Mouse (Mus musculus) adrenal gland, adult 2 months (tissue): ENCODE data around the gene D10Jhu81e. TPM values are rescaled to one million over a fixed set of nuclear protein-coding genes. Genes with fewer than 3 reads are reported as not detected.
A peak's percentile ranks its signal among the peaks of the same experiment; 100 is the strongest.
"Not testable (repeated sequence)": the region's sequence is repeated elsewhere in the genome, so short reads cannot be mapped to it uniquely, and the experiment has no call there.

ENCODE experiments used
- DNase-seq: peaks from one replicate; pipeline ENCODE4 v3.0.0; 2021
- long read RNA-seq: library from polyadenylated mRNA; stranded (forward); transcript quantifications from one replicate; pipeline ENCODE4 v2.0.0, GENCODE M21; 2021
- polyA plus RNA-seq: library from polyadenylated mRNA; depleted of rRNA; stranded (reverse); fragments of >200 nt; gene quantifications from 2 replicates; pipeline ENCODE4 v1.2.3, GENCODE M21; 2012; rRNA removed
- total RNA-seq, 2 experiments: library from RNA; stranded (reverse); gene quantifications; 2 replicates each; pipeline ENCODE4 v1.2.3; 2021

The D10Jhu81e gene
- 100 to 1,000 TPM; 266 to 267 TPM for total RNA-seq
- polyA plus RNA-seq: 741 and 784 TPM in 2 replicates
- long read RNA-seq, transcript D10Jhu81e-201 (7 exons, 1,378 nt): major isoform, 116 of 135 reads
- long read RNA-seq, partial matches to known transcripts: 8 of 135 reads
- long read RNA-seq, other reads (novel, unspliced or antisense): 11 of 135 reads

- DNase-seq: peak; percentile 100
These were observed at the start of gene D10Jhu81e for GRCm38 (mm10) chr10:78169281-78170042. Gene D10Jhu81e, minus strand, starts transcription at chr10:78169782.

- DNase-seq: no peak
These were observed 49.0 kb upstream of the D10Jhu81e start for GRCm38 (mm10) chr10:78218576-78218975.

- DNase-seq: no peak
These were observed 46.9 kb upstream of the D10Jhu81e start for GRCm38 (mm10) chr10:78216376-78217083.

GRCm38 (mm10) chr10:78214371-78214770 is 44.8 kb upstream of the D10Jhu81e start:
- DNase-seq: no peak

- no peak for DNase-seq
These were observed 41.7 kb upstream of the D10Jhu81e start for GRCm38 (mm10) chr10:78211311-78211710.

- no peak for DNase-seq
These were observed 31.6 kb upstream of the D10Jhu81e start for GRCm38 (mm10) chr10:78201182-78201581.

GRCm38 (mm10) chr10:78192933-78193332 is 23.4 kb upstream of the D10Jhu81e start:
- no peak for DNase-seq

GRCm38 (mm10) chr10:78186076-78186475 is 16.5 kb upstream of the D10Jhu81e start:
- DNase-seq: not testable (repeated sequence)

GRCm38 (mm10) chr10:78185381-78185725 is 15.8 kb upstream of the D10Jhu81e start:
- no peak for DNase-seq

- DNase-seq: peak; percentile 94
These were observed 15.2 kb upstream of the D10Jhu81e start, which contains the start of gene Pwp2 for GRCm38 (mm10) chr10:78184531-78185380. Gene Pwp2, minus strand, starts transcription at chr10:78185149.

- no peak for DNase-seq
These were observed 14.0 kb upstream of the D10Jhu81e start for GRCm38 (mm10) chr10:78183577-78183976.

GRCm38 (mm10) chr10:78182321-78182720 is 12.7 kb upstream of the D10Jhu81e start:
- DNase-seq: no peak

GRCm38 (mm10) chr10:78174474-78174873 is 4.9 kb upstream of the D10Jhu81e start:
- no peak for DNase-seq

GRCm38 (mm10) chr10:78171581-78171980 is 2.0 kb upstream of the D10Jhu81e start:
- no peak for DNase-seq

- DNase-seq: no peak
These were observed 1.5 kb upstream of the D10Jhu81e start for GRCm38 (mm10) chr10:78171057-78171456.

- no peak for DNase-seq
These were observed 863 bp upstream of the D10Jhu81e start for GRCm38 (mm10) chr10:78170445-78170844.

GRCm38 (mm10) chr10:78168792-78169191 is 790 bp downstream of the D10Jhu81e start:
- no peak for DNase-seq

- DNase-seq: no peak
These were observed 1.8 kb downstream of the D10Jhu81e start for GRCm38 (mm10) chr10:78167775-78168174.

GRCm38 (mm10) chr10:78167333-78167732 is 2.2 kb downstream of the D10Jhu81e start:
- DNase-seq: no peak

- DNase-seq: no peak
These were observed 4.2 kb downstream of the D10Jhu81e start for GRCm38 (mm10) chr10:78165256-78166005.

- no peak for DNase-seq
These were observed 4.8 kb downstream of the D10Jhu81e start for GRCm38 (mm10) chr10:78164786-78165185.
